Mouse (Mus musculus): Measurements from ENCODE around the gene 4930469K13Rik.

The 4930469K13Rik gene

GRCm38 (mm10) chr11:33998244-33998643 lies 100.1 kb downstream of the 4930469K13Rik start:
- DNase-seq (ENCODE audit: extremely low read depth, low read depth, low spot score), result no peak

GRCm38 (mm10) chr11:33993496-33993895 lies 104.9 kb downstream of the 4930469K13Rik start:
- DNase-seq (ENCODE audit: extremely low read depth, low read depth, low spot score), result no peak

GRCm38 (mm10) chr11:33992938-33993337 lies 105.4 kb downstream of the 4930469K13Rik start, which contains the start of gene Kcnip1:
Gene Kcnip1, minus strand, starts transcription at chr11:33993152.
- DNase-seq (ENCODE audit: extremely low read depth, low read depth, low spot score), result no peak

DNA sequence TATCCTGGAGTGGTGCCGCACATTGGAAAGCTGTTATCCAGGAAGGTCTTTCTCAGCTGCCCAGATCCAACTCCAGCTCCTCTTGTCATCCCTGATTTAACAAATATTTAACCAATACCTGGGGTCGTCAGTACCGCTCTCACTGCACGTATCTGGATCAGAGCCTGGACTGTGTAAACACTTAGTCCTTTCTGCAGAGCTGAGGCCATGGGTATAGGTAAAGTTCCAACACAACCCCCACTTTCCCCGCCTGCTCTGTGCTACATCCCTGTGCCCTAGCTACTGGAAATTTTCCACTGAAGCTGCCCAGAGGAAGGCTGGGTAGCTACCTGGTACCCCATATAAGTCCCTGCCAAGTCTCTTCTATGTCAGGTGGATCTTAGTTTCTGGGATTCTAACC lies 108.4 kb downstream of the 4930469K13Rik start:
- no peak for DNase-seq (ENCODE audit: extremely low read depth, low read depth, low spot score)

DNA sequence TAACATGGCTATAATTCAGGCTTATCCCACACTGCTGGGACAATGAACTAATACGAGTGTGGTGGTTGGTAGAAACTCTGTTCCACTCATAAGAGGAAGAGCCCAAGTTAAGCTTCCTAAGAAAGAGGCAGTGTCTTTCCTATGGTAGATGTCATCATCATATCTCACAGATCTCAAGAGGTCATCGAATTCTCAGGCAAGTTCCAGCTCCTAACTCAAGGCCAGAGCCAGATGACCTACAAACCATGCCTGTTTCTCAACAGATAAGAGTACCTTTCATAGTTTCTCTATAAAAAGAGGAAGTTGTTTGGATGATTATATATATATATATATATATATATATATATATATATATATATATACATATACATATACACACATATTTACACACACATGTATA lies 111.8 kb downstream of the 4930469K13Rik start:
- no peak for DNase-seq (ENCODE audit: extremely low read depth, low read depth, low spot score)

GRCm38 (mm10) chr11:33980146-33980545 lies 118.2 kb downstream of the 4930469K13Rik start:
- DNase-seq (ENCODE audit: extremely low read depth, low read depth, low spot score), result no peak

DNA sequence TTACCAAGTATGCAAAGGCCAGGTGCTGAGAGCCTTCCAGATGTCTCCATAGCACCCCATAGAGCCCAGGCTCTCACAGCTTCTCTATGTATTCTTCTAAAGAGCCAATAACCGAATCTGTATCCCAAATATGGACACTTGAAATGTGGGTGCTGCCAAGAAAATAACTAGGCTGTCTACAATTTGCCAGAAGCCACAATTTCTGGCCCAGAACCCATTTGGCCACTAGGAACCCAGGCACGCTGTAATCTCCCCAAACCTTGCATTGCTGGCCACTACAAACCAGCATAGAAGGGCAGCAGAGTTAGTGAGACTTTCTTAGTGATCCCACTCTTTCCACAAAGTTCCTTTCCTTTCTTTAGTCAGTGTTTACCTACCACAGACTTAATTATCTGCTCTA lies 123.2 kb downstream of the 4930469K13Rik start:
- DNase-seq (ENCODE audit: extremely low read depth, low read depth, low spot score), result no peak

- no peak for DNase-seq (ENCODE audit: extremely low read depth, low read depth, low spot score)
Observed at GRCm38 (mm10) chr11:33974341-33975040, 123.9 kb downstream of the 4930469K13Rik start.

DNA sequence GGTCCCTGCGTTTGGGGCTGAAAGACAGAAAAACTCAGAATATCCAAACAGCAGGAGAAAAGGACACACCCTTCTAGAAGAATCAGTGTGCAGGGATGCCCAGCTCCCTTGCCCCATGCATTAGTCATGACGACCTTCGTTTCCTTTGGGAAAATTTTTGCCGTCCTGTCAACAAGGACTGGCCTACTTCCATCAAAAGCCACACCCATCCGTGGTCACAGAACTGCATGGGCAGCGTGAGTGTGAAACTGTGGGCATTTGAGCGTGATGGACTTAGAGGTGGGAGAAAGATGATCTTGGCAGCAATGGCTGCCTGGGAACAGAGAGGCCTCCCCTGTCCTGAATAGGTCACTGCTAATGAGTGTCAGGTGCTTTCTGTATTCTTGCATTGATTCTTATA lies 126.2 kb downstream of the 4930469K13Rik start:
- no peak for DNase-seq (ENCODE audit: extremely low read depth, low read depth, low spot score)

GRCm38 (mm10) chr11:33969199-33969598 lies 129.2 kb downstream of the 4930469K13Rik start:
- DNase-seq (ENCODE audit: extremely low read depth, low read depth, low spot score), result no peak

GRCm38 (mm10) chr11:33967708-33968107 lies 130.6 kb downstream of the 4930469K13Rik start:
- DNase-seq (ENCODE audit: extremely low read depth, low read depth, low spot score), result no peak

DNA sequence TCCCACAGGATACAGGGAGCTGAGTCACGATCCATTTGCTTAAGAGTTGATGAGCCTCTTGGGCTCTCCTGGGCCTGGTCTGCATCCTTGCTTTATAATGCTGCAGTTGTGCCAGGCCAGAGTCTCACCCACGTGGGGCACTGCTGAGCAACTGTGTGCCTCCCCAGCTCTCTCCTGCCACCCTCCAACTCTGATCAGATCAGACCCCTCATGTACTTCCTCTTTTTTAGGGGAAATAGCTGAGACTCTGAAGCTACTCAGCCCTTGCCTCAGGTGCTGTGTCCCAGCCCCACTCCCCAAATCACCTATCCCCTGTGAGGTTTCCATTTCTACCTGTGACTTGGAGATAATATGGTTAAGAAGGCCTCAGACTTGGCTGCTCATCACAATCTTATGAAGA lies 133.0 kb downstream of the 4930469K13Rik start:
- DNase-seq (ENCODE audit: extremely low read depth, low read depth, low spot score), result no peak

- DNase-seq (ENCODE audit: extremely low read depth, low read depth, low spot score), result no peak
Observed at GRCm38 (mm10) chr11:33962688-33963407, 135.5 kb downstream of the 4930469K13Rik start, which contains the start of gene Kcnmb1. Gene Kcnmb1, plus strand, starts transcription at chr11:33963013.

DNA sequence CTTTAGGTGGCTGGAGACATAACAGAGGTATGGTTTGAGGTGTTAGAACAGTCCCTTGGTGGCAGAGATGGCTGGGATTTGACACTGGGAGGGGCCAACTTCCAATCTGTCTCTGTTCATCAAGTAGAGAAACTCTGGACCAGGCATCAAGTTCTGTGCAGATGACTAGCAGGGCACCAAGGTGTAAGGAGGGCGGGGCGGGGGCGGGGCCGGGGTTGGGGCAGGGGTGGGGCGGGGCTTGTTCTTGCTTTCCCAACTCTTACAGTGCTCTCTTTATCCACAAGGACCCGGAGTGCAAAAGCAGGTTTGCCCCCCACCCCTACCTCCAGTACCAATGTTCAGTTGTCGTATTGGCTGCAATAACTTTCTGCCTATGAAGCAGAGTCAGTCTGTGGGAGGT lies 136.2 kb downstream of the 4930469K13Rik start:
- no peak for DNase-seq (ENCODE audit: extremely low read depth, low read depth, low spot score)

DNA sequence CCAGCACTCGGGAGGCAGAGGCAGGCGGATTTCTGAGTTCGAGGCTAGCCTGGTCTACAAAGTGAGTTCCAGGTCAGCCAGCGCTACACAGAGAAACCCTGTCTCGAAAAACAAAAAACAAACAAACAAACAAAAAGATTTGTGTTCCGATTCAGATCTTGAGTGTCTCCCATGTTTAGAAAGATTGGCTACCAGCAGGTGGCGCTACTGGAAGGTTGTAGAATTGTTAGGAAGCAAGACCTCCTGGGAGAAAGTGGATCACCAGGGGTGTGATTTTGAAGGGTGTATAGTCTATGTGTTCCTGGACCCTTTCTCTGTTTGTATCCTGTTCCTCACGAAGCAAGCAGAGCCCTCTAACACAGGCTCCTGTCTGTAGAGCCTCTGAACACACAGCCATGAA lies 139.6 kb downstream of the 4930469K13Rik start:
- DNase-seq (ENCODE audit: extremely low read depth, low read depth, low spot score), result no peak

- no peak for DNase-seq (ENCODE audit: extremely low read depth, low read depth, low spot score)
Observed at GRCm38 (mm10) chr11:33957595-33957994, 140.8 kb downstream of the 4930469K13Rik start.

DNA sequence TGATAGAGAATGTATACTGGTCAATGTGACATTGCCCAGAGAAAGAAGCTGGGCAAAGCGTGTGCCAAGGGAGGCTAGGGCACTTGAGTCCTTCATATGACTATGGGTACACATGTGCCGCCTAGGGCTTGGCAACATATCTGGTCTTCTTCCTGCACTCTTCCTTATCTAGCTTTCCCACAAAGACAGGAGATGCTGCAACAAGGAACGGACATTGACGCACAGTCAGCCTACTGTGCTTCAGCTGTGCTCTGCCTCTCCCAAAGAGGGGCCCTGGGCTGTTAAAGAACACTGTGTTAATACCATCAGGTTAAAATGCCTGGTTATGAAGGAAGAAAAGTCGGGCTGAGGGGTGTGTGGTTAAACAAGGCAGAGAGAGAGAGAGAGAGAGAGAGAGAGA lies 141.7 kb downstream of the 4930469K13Rik start:
- DNase-seq (ENCODE audit: extremely low read depth, low read depth, low spot score), result no peak

- DNase-seq (ENCODE audit: extremely low read depth, low read depth, low spot score), result no peak
Observed at GRCm38 (mm10) chr11:33955982-33956381, 142.4 kb downstream of the 4930469K13Rik start.

DNA sequence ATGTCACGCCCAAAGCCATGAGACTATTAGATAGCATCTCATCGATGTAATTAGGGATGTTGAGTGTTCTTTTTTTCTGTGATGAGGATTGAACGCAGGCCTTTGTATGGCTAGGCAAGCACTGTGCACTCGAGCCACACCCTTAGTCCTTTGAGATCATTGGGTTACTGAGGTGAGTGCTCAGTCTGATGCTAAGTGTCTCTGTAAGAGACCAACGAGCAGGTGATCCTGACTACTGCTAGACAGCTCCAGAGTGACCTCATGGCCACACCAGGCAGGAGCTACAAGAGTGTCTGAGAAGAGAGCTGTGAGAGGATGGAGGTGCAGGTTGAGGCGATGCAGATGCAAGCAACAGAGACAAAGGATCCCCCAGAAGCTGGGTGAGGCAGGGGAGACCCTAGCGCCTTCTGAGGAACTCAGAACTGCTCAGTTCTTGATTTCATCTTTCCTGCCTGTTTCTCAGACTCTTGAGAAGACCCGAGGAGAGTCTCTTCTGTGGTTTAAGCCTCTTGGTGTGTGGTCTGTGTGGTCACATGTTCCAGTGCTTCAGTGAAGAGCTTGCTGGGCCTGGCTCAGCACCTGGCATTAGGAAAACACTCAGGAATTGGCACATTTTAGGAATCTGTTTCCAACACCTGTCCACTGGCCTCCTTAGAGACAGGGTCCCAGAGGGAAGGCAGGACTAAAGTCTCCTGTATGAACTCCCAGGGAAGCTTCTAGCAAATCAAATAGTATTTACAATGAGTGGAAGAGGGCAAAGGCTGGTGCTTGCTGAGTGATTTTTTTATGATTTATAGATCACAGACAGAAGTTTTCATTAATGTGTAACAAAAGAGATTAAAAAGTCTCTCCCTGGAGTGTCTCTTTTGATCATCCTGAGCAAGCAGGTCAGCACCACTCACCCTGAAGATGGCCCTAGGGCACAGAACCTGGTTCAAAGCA lies 146.4 kb downstream of the 4930469K13Rik start:
- DNase-seq (ENCODE audit: extremely low read depth, low read depth, low spot score), result no peak

DNA sequence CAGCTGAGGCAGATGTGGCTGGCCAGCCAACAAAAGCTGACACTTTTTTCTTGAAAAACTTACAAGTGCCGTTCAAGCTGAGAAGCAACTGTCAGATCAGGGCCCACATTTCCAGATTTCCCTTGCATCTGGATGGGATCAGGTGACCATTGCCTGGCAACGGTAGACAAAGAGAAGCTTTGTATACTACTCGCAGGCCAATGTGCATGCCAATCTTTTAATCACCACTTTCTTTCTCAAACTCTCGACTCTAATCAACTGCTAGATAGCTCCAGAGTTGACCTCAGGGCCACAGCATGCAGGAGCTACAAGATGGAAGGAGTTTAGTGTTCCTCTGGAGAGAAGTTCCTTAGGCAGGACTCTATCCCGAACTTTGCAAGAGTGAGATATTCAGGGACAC lies 147.2 kb downstream of the 4930469K13Rik start:
- DNase-seq (ENCODE audit: extremely low read depth, low read depth, low spot score), result no peak

DNA sequence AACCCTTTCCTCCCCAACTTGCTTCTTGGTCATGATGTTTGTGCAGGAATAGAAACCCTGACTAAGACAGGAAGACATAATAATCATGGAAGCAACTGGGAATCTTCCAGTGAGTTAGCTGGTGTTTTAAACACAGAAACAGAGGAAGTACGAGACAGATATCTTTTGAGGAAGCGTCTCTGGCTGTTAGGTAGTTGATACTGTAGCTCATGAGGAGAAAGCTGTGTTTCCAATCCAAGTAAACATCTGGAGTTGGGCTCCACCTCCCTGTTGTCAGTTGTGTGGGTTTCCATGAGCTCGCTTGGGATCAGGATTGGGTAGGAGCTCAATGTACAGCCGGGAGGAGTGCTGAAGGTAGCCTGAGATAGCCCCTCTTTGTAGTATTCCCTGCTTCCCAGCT lies 151.9 kb downstream of the 4930469K13Rik start:
- DNase-seq (ENCODE audit: extremely low read depth, low read depth, low spot score), result no peak
